Mouse (Mus musculus) neural tube, embryonic 11.5 days (tissue): ENCODE results near the gene Olfr671. TPM values are rescaled to one million over a fixed set of nuclear protein-coding genes. Genes with fewer than 3 reads are reported as not detected.

Source experiments
- polyA plus RNA-seq: library from polyadenylated mRNA; unstranded; fragments of >200 nt; fragmentation: Nextera tagmentation; extraction: Ambion mirVana; gene quantifications from 2 replicates; pipeline ENCODE4 v1.2.1, GENCODE M21; 2014

Olfr671 gene
- polyA plus RNA-seq, 1 experiment from 2014 or later: not detected

Other genes starting within 250 kb of the Olfr671 start
- not detected in 2 replicates for gene Usp17le, start 201.7 kb downstream of the Olfr671 start, polyA plus RNA-seq
- not detected in 2 replicates for gene Usp17lb, start 136.5 kb downstream of the Olfr671 start, polyA plus RNA-seq
- gene Usp17la, start 122.1 kb downstream of the Olfr671 start, polyA plus RNA-seq: not detected in 2 replicates
- not detected in 2 replicates for gene Olfr665, start 101.1 kb downstream of the Olfr671 start, polyA plus RNA-seq
- gene Olfr666, start 83.2 kb downstream of the Olfr671 start, polyA plus RNA-seq: not detected in 2 replicates
- gene Olfr667, start 57.6 kb downstream of the Olfr671 start, polyA plus RNA-seq: not detected in 2 replicates
- not detected in 2 replicates for gene Olfr668, start 51.1 kb downstream of the Olfr671 start, polyA plus RNA-seq
- gene Olfr669, start 44.9 kb downstream of the Olfr671 start, polyA plus RNA-seq: not detected in 2 replicates
- gene Olfr670, start 16.5 kb downstream of the Olfr671 start, polyA plus RNA-seq: not detected in 2 replicates
- gene Olfr672, start 22.9 kb upstream of the Olfr671 start, polyA plus RNA-seq: not detected in 2 replicates
- gene Olfr675, start 49.3 kb upstream of the Olfr671 start, polyA plus RNA-seq: not detected in 2 replicates
- gene Olfr676, start 53.6 kb upstream of the Olfr671 start, polyA plus RNA-seq: not detected in 2 replicates
- gene Olfr677, start 72.2 kb upstream of the Olfr671 start, polyA plus RNA-seq: not detected in 2 replicates
- gene Olfr678, start 85.3 kb upstream of the Olfr671 start, polyA plus RNA-seq: not detected in 2 replicates
- gene Olfr679, start 102.1 kb upstream of the Olfr671 start, polyA plus RNA-seq: not detected in 2 replicates
- gene Olfr680-ps1, start 113.7 kb upstream of the Olfr671 start, polyA plus RNA-seq: not detected in 2 replicates
- gene Olfr681, start 137.7 kb upstream of the Olfr671 start, polyA plus RNA-seq: not detected in 2 replicates
- not detected in 2 replicates for gene Olfr683, start 167.9 kb upstream of the Olfr671 start, polyA plus RNA-seq
- not detected in 2 replicates for gene Olfr684, start 184.5 kb upstream of the Olfr671 start, polyA plus RNA-seq
- gene Olfr685, start 206.9 kb upstream of the Olfr671 start, polyA plus RNA-seq: not detected in 2 replicates
- not detected in 2 replicates for gene Olfr686, start 228.4 kb upstream of the Olfr671 start, polyA plus RNA-seq